Mouse (Mus musculus): ENCODE measurements around the gene Chrnb1.

Gene Chrnb1

GRCm38 (mm10) chr11:69795168-69795982 lies at the start of gene Chrnb1:
TSS of gene Chrnb1 (minus strand) at chr11:69795943.
- peak; percentile 89 to 95 for DNase-seq

GRCm38 (mm10) chr11:69838714-69839104 lies 43.0 kb upstream of the Chrnb1 start:
- no peak for DNase-seq

- peak; percentile 95 to 96 for DNase-seq
Measured at GRCm38 (mm10) chr11:69837952-69838713, 42.4 kb upstream of the Chrnb1 start, which contains the start of gene Tmem256. TSS of gene Tmem256 (plus strand) at chr11:69838514.

- peak in 1 of 2 experiments; percentile 93 for DNase-seq
Measured at GRCm38 (mm10) chr11:69837604-69837951, 41.8 kb upstream of the Chrnb1 start, which contains the start of gene Nlgn2. TSS of gene Nlgn2 (minus strand) at chr11:69837784.

GRCm38 (mm10) chr11:69836703-69837576 lies 41.2 kb upstream of the Chrnb1 start:
- DNase-seq = peak in 1 of 2 experiments; percentile 71

GRCm38 (mm10) chr11:69835966-69836335 lies 40.2 kb upstream of the Chrnb1 start:
- DNase-seq = peak in 1 of 2 experiments; percentile 51

GRCm38 (mm10) chr11:69835326-69835965 lies 39.7 kb upstream of the Chrnb1 start:
- DNase-seq = no peak

GRCm38 (mm10) chr11:69834001-69834549 lies 38.3 kb upstream of the Chrnb1 start:
- peak; percentile 50 to 60 for DNase-seq

GRCm38 (mm10) chr11:69833554-69833953 lies 37.8 kb upstream of the Chrnb1 start:
- DNase-seq = no peak

- DNase-seq = peak in 1 of 2 experiments; percentile 35
Measured at GRCm38 (mm10) chr11:69828832-69829231, 33.1 kb upstream of the Chrnb1 start.

GRCm38 (mm10) chr11:69823456-69823855 lies 27.7 kb upstream of the Chrnb1 start:
- DNase-seq = peak; percentile 31 to 49

- no peak for DNase-seq
Measured at GRCm38 (mm10) chr11:69822080-69822479, 26.3 kb upstream of the Chrnb1 start, which contains the start of gene Spem1. TSS of gene Spem1 (minus strand) at chr11:69822180.

- no peak for DNase-seq
Measured at GRCm38 (mm10) chr11:69818871-69819270, 23.1 kb upstream of the Chrnb1 start.

GRCm38 (mm10) chr11:69818365-69818764 lies 22.6 kb upstream of the Chrnb1 start, which contains the start of gene Spem2:
TSS of gene Spem2 (minus strand) at chr11:69818465.
- DNase-seq = no peak

GRCm38 (mm10) chr11:69816520-69816919 lies 20.8 kb upstream of the Chrnb1 start:
- no peak for DNase-seq

- DNase-seq = no peak
Measured at GRCm38 (mm10) chr11:69815155-69815554, 19.4 kb upstream of the Chrnb1 start, which contains the start of gene Gm39566. TSS of gene Gm39566 (minus strand) at chr11:69815298.

- no peak for DNase-seq
Measured at GRCm38 (mm10) chr11:69810280-69810679, 14.5 kb upstream of the Chrnb1 start.

GRCm38 (mm10) chr11:69807641-69808040 lies 11.9 kb upstream of the Chrnb1 start:
- no peak for DNase-seq

GRCm38 (mm10) chr11:69806378-69806777 lies 10.6 kb upstream of the Chrnb1 start:
- no peak for DNase-seq

- DNase-seq = no peak
Measured at GRCm38 (mm10) chr11:69804972-69805909, 9.5 kb upstream of the Chrnb1 start, which contains the start of gene Tmem102. TSS of gene Tmem102 (minus strand) at chr11:69805624.

GRCm38 (mm10) chr11:69804652-69804940 lies 8.9 kb upstream of the Chrnb1 start:
- no peak for DNase-seq

Measured in cerebellum, postnatal 25 days (tissue).